Mouse (Mus musculus): ENCODE results near the gene Rtn4. TPM values are rescaled to one million over a fixed set of nuclear protein-coding genes. Genes with fewer than 3 reads are reported as not detected.

Rtn4 gene
- polyA plus RNA-seq, 1 experiment from 2014 or later = 11.4 TPM

DNA sequence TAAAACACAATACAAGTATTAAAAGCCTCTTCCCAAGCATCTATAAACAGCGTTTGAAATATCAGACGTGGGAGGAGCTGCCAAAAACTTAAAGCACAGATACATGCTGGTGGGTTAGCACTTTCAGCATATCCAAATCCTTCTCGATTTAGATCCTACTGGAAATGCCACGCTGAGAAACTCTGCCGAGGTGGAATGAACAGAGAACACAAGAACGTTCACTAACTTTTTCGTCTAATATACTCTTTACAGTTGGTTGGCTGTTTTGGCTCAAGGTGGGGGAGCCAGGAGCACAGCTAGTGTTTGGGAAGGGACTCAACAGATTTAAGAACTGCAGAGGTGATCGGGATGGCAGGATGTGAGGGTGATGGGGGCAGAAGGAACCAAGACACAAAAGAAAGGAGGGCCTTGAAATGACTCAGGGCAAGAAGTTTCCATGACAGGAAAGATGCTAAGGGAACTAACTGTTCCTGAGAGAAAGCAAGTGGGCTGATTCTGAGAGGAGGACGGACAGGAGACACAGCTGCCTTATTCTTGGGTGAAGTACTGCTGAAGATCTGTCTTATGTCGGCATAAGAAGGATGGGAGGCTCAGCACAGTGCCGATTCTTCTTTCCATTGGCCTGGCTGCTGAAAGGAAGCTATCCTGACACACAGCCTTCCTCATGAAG lies 73.7 kb downstream of the Rtn4 start:
- Histone ChIP-seq H3K4me1 (ENCODE audit: control insufficient read depth, low read depth, low read length) (no peaks in the 10 kb centered on the region), H3K4me2 (ENCODE audit: low read depth, low read length) (no peak overlapping the region), H3K4me3 (ENCODE audit: low read depth, low read length) (no peak overlapping the region), H3K36me3 (ENCODE audit: control insufficient read depth, insufficient read depth) (no peaks in the 10 kb centered on the region), H3K27me3 (ENCODE audit: control insufficient read depth, insufficient read depth, low read depth, low read length) (no peaks in the 10 kb centered on the region), H3K9me3 (replicated peaks; ENCODE audit: control insufficient read depth, low read length) (no peaks in the 10 kb centered on the region), H3K27ac (ENCODE audit: low read length) (no peak overlapping the region), H3K9ac (ENCODE audit: low read depth, low read length) (no peak overlapping the region)
- WGBS (ENCODE audit: insufficient replicate concordance) = 61% methylated on average over 11 of the region's 11 CpGs
- no peak for ATAC-seq (ENCODE audit: low read depth)

DNA sequence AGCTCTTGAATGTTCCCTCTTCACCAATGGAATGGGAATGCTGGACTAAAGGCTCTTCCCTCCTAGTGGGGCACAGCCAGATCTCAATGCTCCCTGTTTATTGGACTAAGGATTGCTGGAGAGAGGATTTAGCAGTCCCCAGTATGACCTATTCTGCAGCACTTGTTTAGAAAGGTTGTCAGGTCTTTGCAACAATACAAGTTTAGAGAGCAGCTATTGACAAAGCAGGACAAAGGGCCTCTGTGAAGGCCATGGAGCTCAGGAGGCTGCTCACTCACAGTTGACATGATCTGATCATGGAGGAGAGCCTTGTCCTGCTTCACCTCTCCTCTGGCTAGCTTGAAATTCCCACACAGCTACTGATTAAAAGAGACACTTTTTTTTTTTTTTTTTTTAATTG lies 75.8 kb downstream of the Rtn4 start:
- no peak overlapping the region for H3K27ac ChIP-seq (ENCODE audit: low read length)
- H3K9me3 ChIP-seq (replicated peaks; ENCODE audit: control insufficient read depth, low read length) = no peaks in the 10 kb centered on the region
- no peak for ATAC-seq (ENCODE audit: low read depth)
- no peaks in the 10 kb centered on the region for H3K27me3 ChIP-seq (ENCODE audit: control insufficient read depth, insufficient read depth, low read depth, low read length)
- no peak overlapping the region for H3K4me2 ChIP-seq (ENCODE audit: low read depth, low read length)
- H3K4me1 ChIP-seq (ENCODE audit: control insufficient read depth, low read depth, low read length) = no peaks in the 10 kb centered on the region
- H3K36me3 ChIP-seq (ENCODE audit: control insufficient read depth, insufficient read depth) = no peaks in the 10 kb centered on the region
- H3K9ac ChIP-seq (ENCODE audit: low read depth, low read length) = no peak overlapping the region
- H3K4me3 ChIP-seq (ENCODE audit: low read depth, low read length) = no peak overlapping the region

DNA sequence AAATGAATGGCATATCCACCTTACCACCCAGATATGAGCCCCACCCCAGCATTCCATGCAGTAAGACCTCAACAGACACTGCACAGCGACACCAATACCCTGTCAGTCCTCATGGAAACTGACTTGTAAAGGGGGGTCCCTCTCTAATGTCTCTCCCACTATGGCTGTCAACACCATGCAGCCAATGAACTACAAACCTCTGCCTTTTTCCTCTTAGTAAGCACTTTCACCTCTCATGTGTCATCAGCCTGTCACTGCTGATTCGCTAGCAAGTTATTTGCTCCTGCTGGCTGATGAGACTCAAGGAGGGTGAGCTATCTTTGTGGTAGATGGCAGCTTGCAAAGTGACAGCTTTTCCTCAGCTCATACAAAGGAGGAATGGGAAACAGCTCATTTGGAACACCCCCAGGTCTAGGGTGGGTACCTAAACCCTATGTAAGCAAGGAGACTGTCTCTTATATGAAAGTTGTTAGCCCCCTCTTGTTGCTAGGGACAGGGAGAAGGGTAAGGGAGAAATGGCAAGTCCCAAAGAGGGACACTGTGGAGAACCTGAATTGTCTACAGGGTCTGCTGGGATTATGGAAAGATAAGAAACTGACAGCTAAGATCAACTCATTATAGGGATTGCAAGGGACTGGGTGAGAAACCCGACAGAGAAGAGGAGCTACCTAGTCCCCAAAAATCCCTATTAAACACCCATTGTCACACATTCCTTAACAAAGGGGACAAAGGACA lies 78.1 kb downstream of the Rtn4 start:
- Histone ChIP-seq H3K36me3 (ENCODE audit: control insufficient read depth, insufficient read depth) (no peaks in the 10 kb centered on the region), H3K27me3 (ENCODE audit: control insufficient read depth, insufficient read depth, low read depth, low read length) (no peaks in the 10 kb centered on the region), H3K9ac (ENCODE audit: low read depth, low read length) (no peak overlapping the region), H3K4me1 (ENCODE audit: control insufficient read depth, low read depth, low read length) (no peaks in the 10 kb centered on the region), H3K27ac (ENCODE audit: low read length) (no peak overlapping the region), H3K4me3 (ENCODE audit: low read depth, low read length) (no peak overlapping the region), H3K9me3 (replicated peaks; ENCODE audit: control insufficient read depth, low read length) (no peaks in the 10 kb centered on the region), H3K4me2 (ENCODE audit: low read depth, low read length) (no peak overlapping the region)
- WGBS (ENCODE audit: insufficient replicate concordance) = 52% methylated on average over 3 of the region's 3 CpGs
- no peak for ATAC-seq (ENCODE audit: low read depth)

DNA sequence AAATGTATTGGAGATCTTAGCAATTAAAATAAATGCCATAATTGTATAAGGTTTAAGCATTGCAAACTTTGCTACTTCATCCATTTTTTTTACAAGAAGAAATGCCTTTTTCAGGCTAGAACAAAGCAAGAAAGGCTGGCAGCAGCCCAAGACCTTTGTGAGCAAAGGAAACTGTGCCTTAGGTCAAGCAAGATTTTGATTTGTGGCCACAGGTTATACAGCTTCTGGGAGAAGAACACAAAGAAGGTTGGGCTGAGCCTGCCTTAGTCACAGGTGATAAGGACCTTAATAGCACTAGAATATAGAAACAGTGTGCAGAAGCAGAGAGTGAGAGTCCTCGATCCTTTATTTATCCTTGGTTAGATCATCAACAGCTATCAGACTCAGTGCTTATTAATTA lies 79.5 kb downstream of the Rtn4 start:
- Histone ChIP-seq H3K9ac (ENCODE audit: low read depth, low read length) (no peak overlapping the region), H3K27me3 (ENCODE audit: control insufficient read depth, insufficient read depth, low read depth, low read length) (no peaks in the 10 kb centered on the region), H3K27ac (ENCODE audit: low read length) (no peak overlapping the region), H3K36me3 (ENCODE audit: control insufficient read depth, insufficient read depth) (no peaks in the 10 kb centered on the region), H3K9me3 (replicated peaks; ENCODE audit: control insufficient read depth, low read length) (no peaks in the 10 kb centered on the region), H3K4me2 (ENCODE audit: low read depth, low read length) (no peak overlapping the region), H3K4me3 (ENCODE audit: low read depth, low read length) (no peak overlapping the region), H3K4me1 (ENCODE audit: control insufficient read depth, low read depth, low read length) (no peaks in the 10 kb centered on the region)
- WGBS (ENCODE audit: insufficient replicate concordance) = 62% methylated on average over 1 of the region's 1 CpGs
- ATAC-seq (ENCODE audit: low read depth) = no peak

DNA sequence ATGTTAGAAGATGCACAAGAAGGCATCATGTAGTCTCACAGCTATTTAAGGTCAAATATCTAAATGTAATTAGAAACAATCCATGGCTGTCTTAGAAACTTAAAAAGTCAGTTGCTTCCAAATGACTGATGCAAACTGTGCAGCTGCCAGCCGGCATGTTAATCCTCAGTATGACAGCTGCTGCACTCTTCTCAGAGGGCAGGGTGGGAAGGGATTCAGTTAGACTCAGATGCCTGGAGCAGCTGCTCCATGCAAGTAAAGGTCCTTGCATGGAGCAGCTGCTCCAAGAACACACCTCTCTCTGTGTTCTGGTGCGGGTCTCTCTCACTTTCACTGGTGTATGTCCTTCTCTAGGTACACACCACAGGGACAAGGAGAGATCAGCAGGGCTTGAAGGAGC lies 81.5 kb downstream of the Rtn4 start:
- WGBS (ENCODE audit: insufficient replicate concordance) = 28% methylated on average over 2 of the region's 2 CpGs
- Histone ChIP-seq H3K36me3 (ENCODE audit: control insufficient read depth, insufficient read depth) (no peaks in the 10 kb centered on the region), H3K27me3 (ENCODE audit: control insufficient read depth, insufficient read depth, low read depth, low read length) (no peaks in the 10 kb centered on the region), H3K9me3 (replicated peaks; ENCODE audit: control insufficient read depth, low read length) (no peaks in the 10 kb centered on the region), H3K9ac (ENCODE audit: low read depth, low read length) (no peak overlapping the region), H3K4me1 (ENCODE audit: control insufficient read depth, low read depth, low read length) (no peaks in the 10 kb centered on the region), H3K4me2 (ENCODE audit: low read depth, low read length) (no peak overlapping the region), H3K27ac (ENCODE audit: low read length) (no peak overlapping the region), H3K4me3 (ENCODE audit: low read depth, low read length) (no peak overlapping the region)
- no peak for ATAC-seq (ENCODE audit: low read depth)

DNA sequence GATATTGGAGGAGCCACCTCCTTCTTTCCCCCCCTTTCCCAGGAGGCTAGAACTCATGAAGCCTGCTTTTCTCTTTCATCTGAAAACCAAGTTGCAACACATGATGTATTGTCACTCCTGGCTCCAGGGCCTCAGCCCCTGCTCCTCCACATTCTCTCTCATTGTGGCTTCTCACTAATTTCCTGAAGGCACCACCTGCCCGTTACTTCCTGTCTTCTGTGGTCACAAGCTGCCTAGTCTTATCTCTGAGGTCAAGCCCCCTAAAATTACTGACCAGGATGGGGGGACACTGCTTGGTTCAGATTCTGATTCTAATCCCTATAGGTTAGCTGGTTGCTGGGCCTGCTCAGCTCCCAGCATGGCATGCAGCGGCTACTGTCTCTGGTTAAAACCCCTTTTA lies 82.0 kb downstream of the Rtn4 start:
- WGBS (ENCODE audit: insufficient replicate concordance) = 40% methylated on average over 2 of the region's 2 CpGs
- Histone ChIP-seq H3K36me3 (ENCODE audit: control insufficient read depth, insufficient read depth) (no peaks in the 10 kb centered on the region), H3K4me2 (ENCODE audit: low read depth, low read length) (no peak overlapping the region), H3K9me3 (replicated peaks; ENCODE audit: control insufficient read depth, low read length) (no peaks in the 10 kb centered on the region), H3K9ac (ENCODE audit: low read depth, low read length) (no peak overlapping the region), H3K4me3 (ENCODE audit: low read depth, low read length) (no peak overlapping the region), H3K4me1 (ENCODE audit: control insufficient read depth, low read depth, low read length) (no peaks in the 10 kb centered on the region), H3K27me3 (ENCODE audit: control insufficient read depth, insufficient read depth, low read depth, low read length) (no peaks in the 10 kb centered on the region), H3K27ac (ENCODE audit: low read length) (no peak overlapping the region)
- ATAC-seq (ENCODE audit: low read depth) = no peak

DNA sequence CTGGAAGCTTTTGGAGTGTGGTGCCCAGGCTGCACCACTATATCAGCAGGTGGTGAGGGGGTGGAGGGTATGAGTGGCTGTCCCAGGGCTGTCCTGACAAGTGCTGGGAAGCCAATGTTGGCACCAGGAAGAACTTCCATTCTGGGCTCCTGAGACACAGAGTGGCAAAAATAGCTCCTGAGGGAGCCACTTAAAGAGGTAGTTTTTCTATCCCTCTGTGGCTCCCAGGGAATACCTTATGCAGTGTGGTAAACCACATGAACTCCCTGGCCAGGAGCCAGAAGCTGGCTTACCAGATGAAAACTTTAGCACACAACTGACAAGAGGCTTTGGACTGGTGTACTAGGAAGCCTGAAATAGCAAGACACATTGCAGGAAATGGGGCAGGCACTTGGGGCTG lies 85.2 kb downstream of the Rtn4 start:
- H3K9ac ChIP-seq (ENCODE audit: low read depth, low read length) = no peak overlapping the region
- no peaks in the 10 kb centered on the region for H3K27me3 ChIP-seq (ENCODE audit: control insufficient read depth, insufficient read depth, low read depth, low read length)
- H3K9me3 ChIP-seq (replicated peaks; ENCODE audit: control insufficient read depth, low read length) = no peaks in the 10 kb centered on the region
- no peak for ATAC-seq (ENCODE audit: low read depth)
- no peak overlapping the region for H3K4me3 ChIP-seq (ENCODE audit: low read depth, low read length)
- H3K4me2 ChIP-seq (ENCODE audit: low read depth, low read length) = no peak overlapping the region
- H3K4me1 ChIP-seq (ENCODE audit: control insufficient read depth, low read depth, low read length) = no peaks in the 10 kb centered on the region
- no peak overlapping the region for H3K27ac ChIP-seq (ENCODE audit: low read length)
- H3K36me3 ChIP-seq (ENCODE audit: control insufficient read depth, insufficient read depth) = no peaks in the 10 kb centered on the region

DNA sequence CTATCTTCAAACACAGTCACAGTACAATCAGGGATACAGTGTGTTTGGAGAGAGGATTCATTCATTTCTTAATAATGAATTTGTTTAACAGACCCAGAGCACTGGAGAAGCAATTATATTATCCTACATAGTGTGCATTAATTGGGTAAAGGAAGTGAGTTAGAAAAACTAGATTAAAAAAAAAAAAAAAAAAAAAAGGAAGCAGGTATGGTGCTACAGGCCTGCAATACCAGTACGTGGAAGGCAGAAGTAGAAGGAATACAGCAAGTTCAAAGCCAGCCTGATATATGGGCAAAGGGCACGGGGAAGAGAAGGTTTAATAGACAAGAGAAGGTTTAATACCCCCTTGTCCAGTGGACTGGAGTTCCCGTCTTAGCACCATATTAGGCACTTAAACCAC lies 86.2 kb downstream of the Rtn4 start:
- H3K27me3 ChIP-seq (ENCODE audit: control insufficient read depth, insufficient read depth, low read depth, low read length) = no peaks in the 10 kb centered on the region
- no peak overlapping the region for H3K4me3 ChIP-seq (ENCODE audit: low read depth, low read length)
- no peak for ATAC-seq (ENCODE audit: low read depth)
- no peak overlapping the region for H3K27ac ChIP-seq (ENCODE audit: low read length)
- no peaks in the 10 kb centered on the region for H3K36me3 ChIP-seq (ENCODE audit: control insufficient read depth, insufficient read depth)
- H3K4me1 ChIP-seq (ENCODE audit: control insufficient read depth, low read depth, low read length) = no peaks in the 10 kb centered on the region
- 60% methylated on average over 3 of the region's 3 CpGs for WGBS (ENCODE audit: insufficient replicate concordance)
- H3K9me3 ChIP-seq (replicated peaks; ENCODE audit: control insufficient read depth, low read length) = no peaks in the 10 kb centered on the region
- H3K9ac ChIP-seq (ENCODE audit: low read depth, low read length) = no peak overlapping the region
- H3K4me2 ChIP-seq (ENCODE audit: low read depth, low read length) = no peak overlapping the region

DNA sequence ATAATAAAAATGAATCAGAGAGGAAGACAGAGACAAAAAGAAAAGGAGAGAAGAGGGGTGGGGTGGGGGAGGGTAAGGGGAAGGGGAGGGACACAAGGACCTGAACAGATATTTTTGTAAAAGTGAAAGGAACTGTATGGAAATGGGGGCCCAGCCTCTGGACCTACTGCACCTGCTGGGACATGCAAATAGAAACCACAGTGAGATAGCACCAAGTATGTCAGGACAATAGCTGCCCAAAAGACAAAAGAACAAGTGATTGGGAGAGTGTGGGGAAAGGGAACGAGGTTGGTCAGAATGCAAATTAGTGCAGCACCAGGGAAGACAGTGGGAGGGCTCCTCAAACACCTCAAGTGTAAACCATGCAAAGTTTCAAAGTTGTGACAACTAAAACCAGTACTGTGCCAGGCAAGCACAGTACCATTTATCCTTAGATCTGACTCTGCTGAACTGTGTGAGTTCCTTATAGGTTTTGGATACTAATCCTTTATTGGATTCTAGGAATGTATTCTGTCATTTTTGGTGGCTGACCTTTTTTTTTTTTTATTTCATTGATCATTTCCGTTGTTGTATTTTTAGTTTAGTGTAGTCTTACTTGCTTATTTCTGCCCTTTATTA lies 86.8 kb downstream of the Rtn4 start:
- no peak overlapping the region for H3K4me2 ChIP-seq (ENCODE audit: low read depth, low read length)
- H3K9me3 ChIP-seq (replicated peaks; ENCODE audit: control insufficient read depth, low read length) = no peaks in the 10 kb centered on the region
- H3K27ac ChIP-seq (ENCODE audit: low read length) = no peak overlapping the region
- no peak overlapping the region for H3K9ac ChIP-seq (ENCODE audit: low read depth, low read length)
- 40% methylated on average over 2 of the region's 2 CpGs for WGBS (ENCODE audit: insufficient replicate concordance)
- no peaks in the 10 kb centered on the region for H3K36me3 ChIP-seq (ENCODE audit: control insufficient read depth, insufficient read depth)
- ATAC-seq (ENCODE audit: low read depth) = no peak
- no peaks in the 10 kb centered on the region for H3K4me1 ChIP-seq (ENCODE audit: control insufficient read depth, low read depth, low read length)
- H3K4me3 ChIP-seq (ENCODE audit: low read depth, low read length) = no peak overlapping the region
- no peaks in the 10 kb centered on the region for H3K27me3 ChIP-seq (ENCODE audit: control insufficient read depth, insufficient read depth, low read depth, low read length)
